Mouse (Mus musculus) heart, postnatal 10 days (tissue): ENCODE measurements around the gene Gm29427. TPM values are rescaled to one million over a fixed set of nuclear protein-coding genes. Genes with fewer than 3 reads are reported as not detected.
A peak's percentile ranks its signal among the peaks of the same experiment; 100 is the strongest.

ENCODE experiments used
- DNase-seq, 2 experiments: peaks; one replicate each; pipeline ENCODE4 v3.0.0; 2021
- intact Hi-C: fragments of 180-260 bp; cut with DNase I; formaldehyde crosslinking; loops from one replicate; pipeline ENCODE4 v1.15.1; 2025
- total RNA-seq, 2 experiments: library from RNA; stranded (reverse); gene quantifications; 2 replicates each; pipeline ENCODE4 v1.2.3; 2021

Gm29427 gene
- total RNA-seq, 2 experiments from 2014 or later = not detected

DNA sequence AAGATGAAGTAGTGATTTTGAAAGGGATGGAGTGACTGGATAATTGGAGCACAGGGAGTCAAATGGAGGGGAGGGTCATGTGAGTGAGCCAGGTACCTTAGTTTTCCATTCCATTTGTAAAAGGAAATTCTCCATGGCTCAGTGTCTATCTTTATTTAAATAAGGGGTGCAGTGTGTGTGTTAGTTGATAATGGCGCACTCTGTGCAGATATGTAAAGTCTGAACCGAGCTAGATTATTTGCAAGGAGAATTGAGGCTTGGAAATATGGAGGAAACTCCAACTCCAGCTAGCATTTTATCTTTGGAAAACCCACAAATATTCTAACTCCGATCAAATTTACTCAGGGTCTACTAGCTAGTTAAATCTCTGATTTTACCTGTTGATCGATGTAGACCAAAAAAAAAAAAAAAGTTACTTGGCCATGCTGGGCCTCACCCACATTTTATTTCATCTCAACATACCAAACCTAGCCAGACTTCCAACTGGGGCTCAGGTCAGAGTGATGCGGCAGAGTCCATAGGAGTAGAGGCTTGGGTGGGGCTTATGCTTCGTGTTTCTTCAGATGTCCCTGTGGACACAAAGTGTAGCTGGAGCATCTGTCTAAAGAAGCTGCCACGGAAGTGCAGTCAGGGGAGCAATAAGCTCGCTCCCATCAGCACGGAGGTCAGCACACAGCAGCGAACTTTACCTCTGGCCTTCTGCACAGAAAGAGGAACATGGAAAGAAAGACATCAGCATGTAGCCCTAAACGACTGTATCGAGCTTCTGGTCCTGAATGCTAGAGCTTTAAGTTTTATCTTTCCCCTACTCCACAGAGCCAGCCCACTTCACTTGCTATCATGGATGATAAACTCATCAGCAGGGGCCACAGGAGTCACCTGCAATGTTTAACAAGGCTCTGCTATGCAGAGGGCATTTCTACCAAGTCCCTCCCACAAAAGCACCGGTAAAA, 17.4 kb upstream of the Gm29427 start:
- intact Hi-C loops = no loop called here
- no peak for DNase-seq

DNA sequence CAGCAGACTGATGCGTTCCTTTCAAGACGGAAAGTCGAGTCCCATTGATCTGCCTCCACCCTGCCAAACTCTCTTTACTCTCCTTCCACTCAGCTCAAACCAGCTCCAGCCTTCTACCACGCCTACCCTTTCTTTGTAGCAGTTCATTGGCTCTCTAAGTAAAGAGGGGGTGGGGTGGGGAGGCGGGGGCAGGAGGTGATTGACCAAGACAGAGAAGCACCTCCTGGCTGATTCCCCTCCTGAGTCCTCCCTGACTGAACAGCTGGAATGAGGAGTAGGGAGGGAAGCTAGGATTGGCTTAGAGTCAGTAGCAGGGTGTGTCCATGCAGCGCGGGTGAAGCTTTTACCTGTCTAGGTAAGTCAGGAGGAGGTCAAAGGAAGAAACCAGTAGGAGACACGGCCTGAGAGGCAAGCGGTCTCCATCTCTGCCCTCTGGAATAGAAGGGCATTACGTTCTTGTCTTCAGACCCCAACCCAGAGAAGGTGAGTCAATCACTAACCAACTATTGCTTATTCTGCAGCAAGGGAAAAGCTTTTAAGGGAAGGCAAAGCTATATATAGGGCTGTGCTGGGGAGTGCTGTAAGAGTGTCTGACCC, 16.2 kb upstream of the Gm29427 start, which contains the start of gene AA986860:
Gene AA986860, plus strand, starts transcription at position 236 of the 597 bp plus-strand sequence.
- DNase-seq = no peak
- intact Hi-C loops = no loop called here

DNA sequence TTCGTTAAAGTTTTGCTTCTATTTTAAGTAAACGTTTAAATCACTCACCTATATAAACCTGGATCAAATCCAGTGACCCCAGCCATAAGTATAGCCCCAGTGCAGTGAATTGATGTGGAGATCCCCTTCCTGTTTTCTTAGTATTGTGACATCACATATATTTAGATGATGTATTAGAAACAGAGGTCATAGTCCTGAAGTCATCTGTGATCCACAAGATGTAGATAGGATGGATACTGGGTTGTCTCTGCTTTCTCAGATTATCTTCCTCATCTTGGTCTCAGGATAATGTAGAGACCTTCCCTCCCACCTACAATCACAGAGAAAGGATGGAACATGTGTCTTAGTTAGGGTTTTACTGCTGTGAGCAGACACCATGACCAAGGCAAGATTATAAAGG, 13.6 kb upstream of the Gm29427 start, which contains the start of gene Pfkfb2:
Gene Pfkfb2, minus strand, starts transcription at position 101 of the 400 bp plus-strand sequence.
- intact Hi-C loops = no loop called here
- DNase-seq = no peak

DNA sequence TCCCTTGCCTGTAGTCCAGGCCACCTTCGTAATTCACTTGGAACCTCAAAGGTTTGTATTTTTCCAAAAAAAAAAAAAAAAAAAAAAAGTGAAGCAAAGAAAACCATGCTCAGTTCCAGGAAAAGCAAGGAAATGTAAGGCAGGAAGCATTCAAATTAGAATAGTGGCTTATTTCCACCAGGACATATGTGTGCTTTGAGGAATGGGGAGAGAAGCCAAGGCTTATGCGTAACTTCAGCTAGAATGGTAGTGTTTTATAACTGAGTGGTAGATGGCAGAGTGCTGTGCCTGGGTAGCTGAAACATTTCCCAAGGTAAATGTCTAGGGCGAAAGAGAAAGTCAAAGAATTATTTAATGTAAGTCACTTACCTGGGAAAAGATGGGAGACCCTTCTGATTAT, 13.1 kb upstream of the Gm29427 start:
- no peak for DNase-seq
- intact Hi-C loops = no loop called here

- DNase-seq = no peak
- intact Hi-C loops = no loop called here
Measured at GRCm38 (mm10) chr1:130728070-130728469, 12.5 kb upstream of the Gm29427 start.

DNA sequence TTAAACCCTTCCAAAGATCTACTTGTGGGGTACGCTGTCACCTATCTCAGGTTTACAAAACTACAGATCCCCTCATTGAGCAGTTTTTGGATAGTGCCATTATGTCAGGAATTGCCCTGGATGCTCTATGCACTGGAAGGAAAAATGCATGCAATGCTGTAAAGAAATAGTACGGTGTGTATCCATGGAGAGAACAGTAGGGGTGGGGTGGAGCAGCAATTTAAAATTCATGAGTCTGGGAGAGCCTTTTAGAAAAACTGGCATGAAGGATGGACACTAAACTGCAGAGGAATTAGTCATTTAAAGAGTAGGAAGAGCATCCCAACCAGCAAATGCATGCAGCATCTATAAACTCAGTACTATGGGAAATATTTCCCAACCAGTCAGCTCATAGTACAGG, 10.8 kb upstream of the Gm29427 start:
- intact Hi-C loops = no loop called here
- no peak for DNase-seq

- no peak for DNase-seq
- intact Hi-C loops = no loop called here
Measured at GRCm38 (mm10) chr1:130724206-130724605, 8.6 kb upstream of the Gm29427 start.

DNA sequence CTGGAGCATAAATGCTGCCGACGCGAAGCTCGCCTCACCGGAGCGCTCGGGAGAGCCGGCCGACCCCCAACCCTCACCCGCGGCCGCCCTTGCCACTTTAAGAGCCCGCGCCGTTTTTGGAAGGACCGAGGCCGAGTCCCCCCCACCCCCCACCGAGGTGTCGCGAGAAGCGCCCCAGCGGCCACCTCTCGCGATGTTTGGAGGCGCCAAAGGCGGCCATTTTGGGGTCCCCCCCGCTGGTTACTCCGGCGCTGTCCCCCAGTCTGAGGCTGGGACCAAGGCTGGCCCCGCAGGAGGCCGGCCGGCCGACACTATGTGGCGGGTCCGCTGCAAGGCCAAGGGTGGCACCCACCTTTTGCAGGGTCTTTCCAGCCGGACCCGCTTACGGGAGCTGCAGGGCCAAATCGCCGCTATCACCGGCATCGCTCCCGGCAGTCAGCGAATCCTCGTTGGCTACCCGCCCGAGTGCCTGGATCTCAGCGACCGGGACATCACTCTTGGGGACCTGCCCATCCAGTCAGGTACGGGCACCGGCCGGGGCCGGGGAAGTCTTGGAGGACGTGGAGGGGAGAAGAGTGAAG, 1.8 kb upstream of the Gm29427 start, which contains the start of gene Yod1:
Gene Yod1, plus strand, starts transcription at position 37 of the 581 bp plus-strand sequence.
- intact Hi-C loops = no loop called here
- DNase-seq = peak; percentile 93 to 94

GRCm38 (mm10) chr1:130716513-130717290, 1.1 kb upstream of the Gm29427 start:
- intact Hi-C loops = no loop called here
- DNase-seq = no peak

- intact Hi-C loops = no loop called here
- no peak for DNase-seq
Measured at GRCm38 (mm10) chr1:130716218-130716512, 566 bp upstream of the Gm29427 start.

GRCm38 (mm10) chr1:130714046-130714445, 1.6 kb downstream of the Gm29427 start:
- DNase-seq = no peak
- intact Hi-C loops = no loop called here

DNA sequence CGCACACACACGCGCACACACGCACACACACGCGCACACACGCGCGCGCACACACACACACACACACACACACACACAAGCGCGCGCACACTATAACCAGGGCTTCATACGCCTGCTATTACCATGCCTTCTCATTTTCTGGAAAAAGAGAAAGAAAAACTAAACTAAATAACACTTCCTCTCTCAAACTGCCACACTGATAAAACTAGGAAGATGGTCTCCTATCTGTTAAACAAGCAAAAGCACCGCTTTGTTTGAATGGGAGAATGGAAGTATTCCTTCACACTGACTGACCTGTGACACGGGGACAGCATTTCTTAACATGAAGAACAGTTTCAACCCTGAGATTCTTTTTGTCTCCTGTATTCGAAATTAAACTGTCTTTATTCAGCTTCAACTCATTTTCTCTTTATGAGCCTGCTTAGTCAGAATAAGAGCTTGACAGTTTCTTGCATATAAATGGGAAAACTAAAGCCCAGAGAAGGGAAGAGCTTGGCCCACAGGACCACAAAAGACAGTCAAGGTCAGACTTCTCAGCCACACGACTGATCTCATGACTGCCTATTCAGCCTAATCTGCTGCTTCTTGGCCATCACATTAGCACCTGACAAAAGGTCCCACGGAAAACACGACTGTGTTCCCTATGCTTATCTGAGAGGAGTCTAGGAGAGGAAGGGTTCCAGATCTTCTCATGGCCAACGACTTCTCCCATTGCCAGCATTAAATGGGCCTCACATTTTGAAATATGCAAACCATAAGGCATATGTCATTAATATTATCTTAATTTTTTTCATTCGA, 5.1 kb downstream of the Gm29427 start:
- intact Hi-C loops = no loop called here
- DNase-seq = peak; percentile 13 to 40

DNA sequence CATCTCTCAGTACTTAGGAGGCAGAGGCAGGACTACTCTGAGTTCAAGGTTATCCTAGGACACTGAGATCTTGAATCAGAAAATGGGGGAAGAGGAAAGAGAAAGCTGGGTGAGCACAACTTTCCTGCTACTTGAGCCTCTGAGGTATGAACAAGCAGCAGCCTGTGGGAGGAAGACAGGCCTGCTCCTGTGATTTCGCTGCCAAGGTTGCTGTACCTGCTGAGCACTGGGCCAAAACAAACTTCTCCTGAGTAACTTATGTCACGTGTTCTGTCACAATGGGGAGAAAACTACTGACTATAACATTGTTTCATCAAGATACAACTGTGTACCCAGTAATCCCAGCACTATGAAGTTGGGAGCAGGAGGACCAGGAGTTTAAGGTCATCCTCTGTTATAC, 12.0 kb downstream of the Gm29427 start:
- no peak for DNase-seq
- intact Hi-C loops = no loop called here

DNA sequence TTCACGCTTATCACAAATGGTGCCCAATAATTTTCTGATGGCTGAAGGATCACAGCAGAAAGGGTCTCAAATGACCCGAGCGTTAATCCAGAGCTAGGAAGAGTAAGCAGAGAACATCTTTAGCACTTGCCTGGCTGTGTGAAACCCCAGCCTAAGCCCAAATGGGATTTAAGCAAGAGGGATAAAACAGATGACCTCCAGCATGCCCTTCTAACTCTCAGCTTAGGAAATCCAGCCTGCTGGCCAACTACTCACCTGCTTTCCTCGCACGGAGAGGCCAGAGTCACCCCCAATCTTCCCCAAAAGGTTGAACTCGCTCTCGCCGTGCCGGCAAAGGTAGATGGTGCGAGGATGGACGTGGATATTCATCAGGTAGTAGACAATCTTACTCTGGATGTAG, 13.6 kb downstream of the Gm29427 start:
- DNase-seq = no peak
- intact Hi-C loops = no loop called here

DNA sequence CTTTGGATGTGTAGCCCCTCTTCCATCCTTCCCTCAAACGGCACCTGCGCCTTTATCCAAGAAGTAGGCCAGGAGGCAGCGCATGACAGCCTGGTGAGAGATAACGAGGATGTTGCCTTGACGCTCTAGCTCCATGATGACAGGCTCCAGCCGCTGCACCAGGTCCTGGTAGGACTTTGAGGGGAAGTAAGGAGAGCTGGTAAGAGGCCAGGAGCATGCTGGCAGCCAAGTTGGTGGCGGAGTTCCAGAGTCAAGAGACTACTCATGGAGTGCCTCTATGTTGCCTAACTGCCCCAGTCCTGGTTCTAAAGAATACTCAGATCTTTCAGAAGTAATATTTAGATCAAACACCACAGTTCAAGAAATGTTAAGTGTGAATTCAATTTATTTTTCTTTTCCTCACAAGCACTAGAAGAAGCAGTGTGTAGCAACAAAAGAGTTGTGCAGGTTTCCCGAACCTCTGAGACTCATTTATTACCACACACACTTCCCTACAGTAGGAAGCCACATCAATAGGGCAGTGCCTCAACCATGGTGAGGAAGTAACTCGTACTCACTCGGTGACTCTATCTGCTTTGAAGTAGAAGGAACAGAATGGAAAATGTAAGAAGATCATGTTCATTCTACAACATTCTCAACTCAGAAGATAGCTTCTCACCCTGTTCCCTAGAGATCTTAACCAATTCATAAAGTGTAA, 15.5 kb downstream of the Gm29427 start:
- DNase-seq = peak; percentile 89 to 90
- intact Hi-C loops = no loop called here

DNA sequence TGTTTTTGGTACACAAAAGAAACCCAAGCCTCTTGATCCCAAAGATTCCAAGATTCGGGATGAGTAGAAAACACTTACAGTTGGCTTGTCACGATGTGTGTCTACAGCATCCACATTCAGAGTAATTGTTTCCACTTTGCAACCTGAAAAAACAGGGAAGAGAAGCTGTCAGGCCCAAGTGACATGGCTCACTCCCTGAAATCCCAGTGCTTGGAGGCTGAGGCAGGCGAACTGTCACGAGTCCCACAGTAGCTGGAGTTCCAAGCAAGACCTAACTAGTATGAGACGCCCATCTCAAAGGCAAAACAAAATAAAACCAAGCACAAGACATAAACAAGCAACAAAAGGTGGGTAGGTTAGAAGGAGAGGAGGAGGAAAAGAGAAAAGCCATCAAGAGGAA, 17.0 kb downstream of the Gm29427 start:
- DNase-seq = no peak
- intact Hi-C loops = no loop called here

DNA sequence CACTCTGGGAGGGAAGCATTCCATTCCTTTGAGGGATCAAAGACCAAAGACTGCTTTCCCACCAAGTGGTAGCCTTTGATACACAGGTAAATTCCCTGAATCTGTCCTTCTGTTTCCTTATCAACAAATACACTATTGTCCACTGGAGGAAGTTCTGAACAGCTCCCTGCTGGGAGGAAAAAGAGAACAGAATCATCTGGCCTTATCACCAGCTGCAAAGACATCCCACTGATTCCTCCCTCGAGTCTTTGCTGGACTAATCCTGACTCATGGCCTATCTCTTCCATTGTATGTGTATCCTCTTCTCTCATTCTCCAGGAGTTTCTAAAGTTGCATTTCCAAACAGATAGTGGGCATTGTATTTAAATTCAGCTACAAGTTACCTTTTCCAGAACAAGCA, 31.7 kb downstream of the Gm29427 start:
- intact Hi-C loops = no loop called here
- DNase-seq = no peak

- no peak for DNase-seq
- intact Hi-C loops = no loop called here
Measured at GRCm38 (mm10) chr1:130681656-130682413, 33.8 kb downstream of the Gm29427 start.

- intact Hi-C loops = no loop called here
Measured at GRCm38 (mm10) chr1:130681075-130681474, 34.5 kb downstream of the Gm29427 start.

More at GRCm38 (mm10) chr1:130681075-130681474, 34.5 kb downstream of the Gm29427 start:
- no peak for DNase-seq
